Mouse (Mus musculus) C2C12 (cell line): ENCODE data around the gene Cd1d1. TPM values are rescaled to one million over a fixed set of nuclear protein-coding genes. Genes with fewer than 3 reads are reported as not detected.

Experiments used
- H3K27me3 ChIP-seq: one replicate; pipeline ENCODE4 v1.6.1; 2011; ENCODE audit not compliant: control insufficient read depth, insufficient read depth, insufficient read length
- H3K36me3 ChIP-seq: one replicate; pipeline ENCODE4 v1.6.1; 2011; ENCODE audit not compliant: control insufficient read depth, insufficient read depth
- H3K4me3 ChIP-seq: one replicate; pipeline ENCODE4 v1.5.1; 2011; ENCODE audit warnings: mild to moderate bottlenecking, control low read depth; ENCODE audit not compliant: poor library complexity, insufficient read depth, severe bottlenecking
- H3K79me2 ChIP-seq: one replicate; pipeline ENCODE4 v1.6.1; 2011; ENCODE audit not compliant: control insufficient read depth, insufficient read depth
- H3K79me3 ChIP-seq: one replicate; pipeline ENCODE4 v1.6.1; 2011; ENCODE audit warnings: low read depth, control low read depth
- H3ac ChIP-seq: one replicate; pipeline ENCODE3; 2011; ENCODE audit warnings: low read depth; ENCODE audit not compliant: control insufficient read depth, insufficient read length
- CEBPB ChIP-seq: IDR thresholded peaks from one replicate; pipeline ENCODE4 v1.6.1; 2011; ENCODE audit warnings: low read depth, mild to moderate bottlenecking, control low read depth, moderate library complexity
- CTCF ChIP-seq: IDR thresholded peaks from one replicate; pipeline ENCODE4 v1.5.1; 2011; ENCODE audit not compliant: control insufficient read depth, insufficient read depth, insufficient read length
- FOSL1 ChIP-seq: IDR thresholded peaks from one replicate; pipeline ENCODE4 v1.8.0; 2011; ENCODE audit warnings: mild to moderate bottlenecking, low read length; ENCODE audit not compliant: poor library complexity, insufficient read depth, severe bottlenecking
- MAX ChIP-seq: IDR thresholded peaks from one replicate; pipeline ENCODE4 v1.6.1; 2011; ENCODE audit warnings: mild to moderate bottlenecking, control low read depth
- MYOD1 ChIP-seq: IDR thresholded peaks from one replicate; pipeline ENCODE4 v1.6.1; 2011; ENCODE audit warnings: low read depth; ENCODE audit not compliant: control insufficient read depth, insufficient read length
- MYOG ChIP-seq: IDR thresholded peaks from one replicate; pipeline ENCODE4 v1.6.1; 2011; ENCODE audit not compliant: control insufficient read depth, insufficient read length; ENCODE audit errors: extremely low read depth
- USF1 ChIP-seq: IDR thresholded peaks from one replicate; pipeline ENCODE4 v1.6.1; 2011; ENCODE audit warnings: low read depth, mild to moderate bottlenecking, control low read depth, moderate library complexity
- polyA plus RNA-seq: library from polyadenylated mRNA; unstranded; fragments of >200 nt; fragmentation: generic; extraction: Trizol; gene quantifications from one replicate; pipeline ENCODE4 v1.2.1, GENCODE M21; 2012; ENCODE audit warnings: missing spikeins

Gene Cd1d1
- polyA plus RNA-seq, 1 experiment, result 0.39 TPM

- no peak for TF ChIP-seq MAX
- TF ChIP-seq CTCF, result peak; percentile 23
- no peaks in the 10 kb centered on the region for H3K27me3 ChIP-seq
- no peaks in the 10 kb centered on the region for H3K79me3 ChIP-seq
- no peaks in the 10 kb centered on the region for H3K79me2 ChIP-seq
- no peak overlapping the region for H3ac ChIP-seq
- no peaks in the 10 kb centered on the region for H3K36me3 ChIP-seq
- H3K4me3 ChIP-seq, result no peak overlapping the region
Observed at GRCm38 (mm10) chr3:86976546-86976945, 22.7 kb downstream of the Cd1d1 start.

- Histone ChIP-seq H3ac (no peak overlapping the region), H3K4me3 (no peak overlapping the region), H3K36me3 (no peaks in the 10 kb centered on the region), H3K27me3 (no peaks in the 10 kb centered on the region), H3K79me2 (no peaks in the 10 kb centered on the region), H3K79me3 (no peaks in the 10 kb centered on the region)
- no peak for TF ChIP-seq MYOG
- TF ChIP-seq CEBPB, result no peak
- TF ChIP-seq USF1, result no peak
- TF ChIP-seq MYOD1, result no peak
- no peak for TF ChIP-seq CTCF
- TF ChIP-seq FOSL1, result no peak
- TF ChIP-seq MAX, result no peak
Observed at GRCm38 (mm10) chr3:86975150-86975549, 24.1 kb downstream of the Cd1d1 start.

GRCm38 (mm10) chr3:86962665-86963435, 36.4 kb downstream of the Cd1d1 start:
- Histone ChIP-seq H3ac (no peak overlapping the region), H3K79me3 (no peaks in the 10 kb centered on the region), H3K4me3 (no peak overlapping the region), H3K27me3 (no peaks in the 10 kb centered on the region), H3K36me3 (no peaks in the 10 kb centered on the region), H3K79me2 (no peaks in the 10 kb centered on the region)
- TF ChIP-seq MYOG (no peak), MYOD1 (no peak), CTCF (no peak), FOSL1 (no peak), MAX (no peak), CEBPB (no peak), USF1 (no peak)

GRCm38 (mm10) chr3:86961395-86961669, 37.9 kb downstream of the Cd1d1 start:
- no peaks in the 10 kb centered on the region for H3K27me3 ChIP-seq
- no peaks in the 10 kb centered on the region for H3K79me3 ChIP-seq
- H3K79me2 ChIP-seq, result no peaks in the 10 kb centered on the region
- no peaks in the 10 kb centered on the region for H3K36me3 ChIP-seq
- TF ChIP-seq CEBPB (no peak), MYOG (no peak), USF1 (no peak), CTCF (no peak), FOSL1 (no peak), MYOD1 (no peak), MAX (no peak)
- no peak overlapping the region for H3ac ChIP-seq
- H3K4me3 ChIP-seq, result no peak overlapping the region

- H3K79me3 ChIP-seq, result no peaks in the 10 kb centered on the region
- H3K27me3 ChIP-seq, result no peaks in the 10 kb centered on the region
- H3K79me2 ChIP-seq, result no peaks in the 10 kb centered on the region
- peak; percentile 36 for TF ChIP-seq USF1
- no peak for TF ChIP-seq MYOD1
- no peak for TF ChIP-seq MAX
- H3ac ChIP-seq, result no peak overlapping the region
- no peak overlapping the region for H3K4me3 ChIP-seq
- H3K36me3 ChIP-seq, result no peaks in the 10 kb centered on the region
Observed at GRCm38 (mm10) chr3:86960656-86961394, 38.4 kb downstream of the Cd1d1 start.

- no peak for TF ChIP-seq MAX
- TF ChIP-seq CEBPB, result no peak
- no peak for TF ChIP-seq USF1
- no peak for TF ChIP-seq MYOD1
- TF ChIP-seq FOSL1, result no peak
- no peak for TF ChIP-seq CTCF
- no peak for TF ChIP-seq MYOG
- H3K27me3 ChIP-seq, result no peaks in the 10 kb centered on the region
- no peaks in the 10 kb centered on the region for H3K79me3 ChIP-seq
- H3K36me3 ChIP-seq, result no peaks in the 10 kb centered on the region
- no peaks in the 10 kb centered on the region for H3K79me2 ChIP-seq
- H3ac ChIP-seq, result no peak overlapping the region
- no peak overlapping the region for H3K4me3 ChIP-seq
Observed at GRCm38 (mm10) chr3:86959088-86959487, 40.2 kb downstream of the Cd1d1 start.
